Mouse (Mus musculus) forebrain, embryonic 12.5 days (tissue): ENCODE measurements at regions not wholly inside any gene's neighbourhood (a gene's known extent, or its start where the extent isn't known, plus 50 kb on each side); places are given as distances from the start of the nearest gene placed in this dataset.

ENCODE experiments used
- ATAC-seq: fragments of 200-750 bp; cut with Nextera tagmentation; 2 replicates; pipeline ENCODE4 v1.8.0; 2017; ENCODE audit warnings: moderate TSS enrichment; ENCODE audit not compliant: low FRiP score
- H3K27ac ChIP-seq: fragments of 300-500 bp; sonication (generic); 2 replicates; pipeline ENCODE4 v1.5.1; 2016; ENCODE audit warnings: mild to moderate bottlenecking
- H3K27me3 ChIP-seq: fragments of 300-500 bp; sonication (generic); 2 replicates; pipeline ENCODE4 v1.6.1; 2016; ENCODE audit warnings: mild to moderate bottlenecking
- H3K36me3 ChIP-seq: fragments of 300-500 bp; sonication (generic); replicated peaks from 2 replicates; pipeline ENCODE4 v1.6.1; 2016; ENCODE audit warnings: mild to moderate bottlenecking
- H3K4me1 ChIP-seq: fragments of 300-500 bp; sonication (generic); 2 replicates; pipeline ENCODE4 v1.6.1; 2016
- H3K4me2 ChIP-seq: fragments of 300-500 bp; sonication (generic); 2 replicates; pipeline ENCODE4 v1.6.1; 2016; ENCODE audit warnings: mild to moderate bottlenecking, moderate library complexity
- H3K4me3 ChIP-seq: fragments of 300-500 bp; sonication (generic); replicated peaks from 2 replicates; pipeline ENCODE4 v1.5.1; 2016; ENCODE audit warnings: mild to moderate bottlenecking
- H3K9ac ChIP-seq: fragments of 300-500 bp; sonication (generic); 2 replicates; pipeline ENCODE4 v1.6.1; 2016; ENCODE audit warnings: mild to moderate bottlenecking
- H3K9me3 ChIP-seq: fragments of 300-500 bp; sonication (generic); 2 replicates; pipeline ENCODE4 v1.6.1; 2016
- WGBS: fragments of 180-500 bp; shearing (Covaris S2); methylation state at CpG from one replicate; pipeline ENCODE4 v1.1.7; 2016; 5-methylcytosine and 5-hydroxymethylcytosine counted together

DNA sequence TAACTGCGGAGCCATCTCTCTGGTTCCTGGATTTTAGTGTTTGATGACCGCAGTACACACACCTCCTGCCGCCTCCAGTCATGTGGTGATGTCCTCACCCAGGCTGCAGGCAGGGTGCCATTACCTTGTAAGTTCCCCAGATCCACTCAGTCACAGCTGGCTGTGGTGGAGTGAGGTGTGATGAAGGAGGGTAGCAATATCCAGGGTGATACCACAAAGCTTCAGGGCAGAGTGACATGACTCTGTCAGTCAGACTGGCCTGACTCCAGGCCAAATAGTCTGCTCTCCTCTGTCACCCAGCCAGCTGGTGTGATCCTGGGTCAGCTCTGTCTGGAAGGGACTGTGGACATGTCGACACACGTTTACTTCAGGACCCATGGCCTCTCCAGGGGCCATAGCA lies 183.7 kb downstream of the Utp6 start:
- H3K9me3 ChIP-seq: no peaks in the 10 kb centered on the region
- no peak for ATAC-seq
- H3K4me1 ChIP-seq: peaks cover 17% of the 10 kb centered on the region
- H3K4me3 ChIP-seq: no peak overlapping the region
- H3K36me3 ChIP-seq: no peaks in the 10 kb centered on the region
- no peaks in the 10 kb centered on the region for H3K27me3 ChIP-seq
- H3K27ac ChIP-seq: no peak overlapping the region
- no peak overlapping the region for H3K9ac ChIP-seq
- no peak overlapping the region for H3K4me2 ChIP-seq
- 89% methylated on average over 5 of the region's 5 CpGs for WGBS

DNA sequence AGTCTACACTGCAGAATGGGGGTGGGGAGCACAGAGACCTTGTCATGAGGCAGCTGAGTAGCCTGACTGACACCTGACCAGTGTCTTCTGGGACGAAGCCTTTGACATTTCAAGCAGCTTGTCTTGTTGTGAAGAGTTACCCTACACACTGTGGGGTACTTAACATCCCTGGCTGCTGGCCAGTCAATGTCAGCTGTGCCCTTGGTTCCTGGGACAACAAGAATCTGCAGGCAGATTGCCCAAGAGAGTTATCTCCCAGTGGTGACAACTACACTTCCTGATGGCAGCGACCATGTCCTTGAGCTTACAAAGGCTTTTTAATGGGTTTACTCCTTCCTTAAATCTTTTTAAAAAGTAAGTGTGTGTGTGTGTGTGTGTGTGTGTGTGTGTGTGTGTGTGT lies 184.2 kb downstream of the Utp6 start:
- H3K27me3 ChIP-seq: no peaks in the 10 kb centered on the region
- no peak overlapping the region for H3K4me2 ChIP-seq
- ATAC-seq: no peak
- no peak overlapping the region for H3K27ac ChIP-seq
- H3K4me1 ChIP-seq: peaks cover 17% of the 10 kb centered on the region
- no peaks in the 10 kb centered on the region for H3K36me3 ChIP-seq
- H3K9me3 ChIP-seq: no peaks in the 10 kb centered on the region
- 71% methylated on average over 2 of the region's 2 CpGs for WGBS
- H3K9ac ChIP-seq: no peak overlapping the region
- H3K4me3 ChIP-seq: no peak overlapping the region

DNA sequence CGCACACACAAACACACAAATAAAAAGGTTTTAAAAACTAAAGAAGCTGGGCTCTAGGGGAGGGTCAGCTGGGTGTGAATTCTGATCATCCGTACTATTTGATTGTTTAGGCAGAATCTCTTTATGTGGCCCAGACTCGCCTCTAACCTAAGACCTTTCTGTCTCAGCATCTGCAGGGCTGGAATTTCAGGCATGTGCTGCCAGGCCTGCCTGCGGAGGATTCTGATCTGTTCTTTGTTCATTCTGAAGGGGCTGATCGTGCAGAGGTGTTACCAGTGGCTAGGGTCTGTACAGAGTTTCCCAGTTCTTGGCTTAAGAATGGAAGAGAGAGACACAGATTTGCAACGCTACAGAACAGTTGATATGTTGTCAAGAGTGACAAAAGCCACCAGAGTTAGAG lies 185.6 kb downstream of the Rab11fip4 start:
- H3K9ac ChIP-seq: no peak overlapping the region
- no peaks in the 10 kb centered on the region for H3K36me3 ChIP-seq
- peaks cover 17% of the 10 kb centered on the region for H3K4me1 ChIP-seq
- no peak overlapping the region for H3K27ac ChIP-seq
- H3K4me3 ChIP-seq: no peak overlapping the region
- no peak overlapping the region for H3K4me2 ChIP-seq
- H3K27me3 ChIP-seq: no peaks in the 10 kb centered on the region
- 17% methylated on average over 6 of the region's 6 CpGs for WGBS
- no peak for ATAC-seq
- no peaks in the 10 kb centered on the region for H3K9me3 ChIP-seq

DNA sequence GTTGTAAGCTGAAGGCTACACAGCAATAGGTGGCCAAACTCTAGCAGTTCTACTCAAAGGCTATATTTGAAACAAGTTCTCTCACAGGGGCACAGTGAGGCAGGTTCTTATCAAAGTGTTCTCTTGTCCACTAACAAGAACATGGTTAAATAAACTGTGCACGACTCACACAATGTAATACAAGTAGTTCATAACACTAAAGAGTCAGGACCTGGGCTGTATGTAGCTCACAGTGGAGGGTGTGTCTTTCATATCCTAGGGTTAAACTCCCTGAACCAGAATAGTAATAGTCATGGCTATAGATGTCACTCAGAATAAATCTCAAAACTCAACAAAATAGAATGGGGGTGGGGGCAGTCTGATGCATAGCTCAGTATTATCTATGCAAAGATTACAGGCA lies 182.7 kb downstream of the Rab11fip4 start:
- no peak for ATAC-seq
- Histone ChIP-seq H3K27me3 (no peaks in the 10 kb centered on the region), H3K36me3 (no peaks in the 10 kb centered on the region), H3K9ac (no peak overlapping the region), H3K4me1 (0 out of 2 replicates have a peak, but pooled peaks cover 3% of the 10 kb centered on the region), H3K9me3 (no peaks in the 10 kb centered on the region), H3K4me3 (no peak overlapping the region), H3K27ac (no peak overlapping the region), H3K4me2 (no peak overlapping the region)
- WGBS: 80% methylated on average over 1 of the region's 1 CpGs

DNA sequence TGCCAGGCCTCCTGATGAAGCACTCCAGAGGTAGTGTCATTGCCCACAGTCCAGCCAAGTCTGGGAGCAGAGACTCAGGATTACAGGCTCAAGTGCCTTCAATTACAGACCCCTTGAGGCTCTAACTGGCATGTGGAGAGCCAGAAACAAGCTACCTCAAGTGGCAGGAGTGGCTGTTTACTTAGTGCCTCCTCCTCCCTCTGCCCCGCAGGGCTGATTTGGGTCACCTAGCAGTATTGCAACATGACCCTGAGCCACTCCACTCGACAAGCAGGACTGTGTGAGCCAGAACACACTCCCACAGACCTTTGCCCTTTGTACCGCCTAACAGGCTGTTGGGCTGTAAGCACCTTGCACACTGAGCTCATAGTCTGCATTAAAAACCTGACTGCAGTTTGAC lies 180.4 kb downstream of the Rab11fip4 start:
- Histone ChIP-seq H3K36me3 (no peaks in the 10 kb centered on the region), H3K4me3 (no peak overlapping the region), H3K9ac (no peak overlapping the region), H3K27me3 (no peaks in the 10 kb centered on the region), H3K9me3 (no peaks in the 10 kb centered on the region), H3K4me2 (no peak overlapping the region), H3K4me1 (no peaks in the 10 kb centered on the region), H3K27ac (no peak overlapping the region)
- WGBS: 63% methylated on average over 3 of the region's 3 CpGs
- no peak for ATAC-seq

DNA sequence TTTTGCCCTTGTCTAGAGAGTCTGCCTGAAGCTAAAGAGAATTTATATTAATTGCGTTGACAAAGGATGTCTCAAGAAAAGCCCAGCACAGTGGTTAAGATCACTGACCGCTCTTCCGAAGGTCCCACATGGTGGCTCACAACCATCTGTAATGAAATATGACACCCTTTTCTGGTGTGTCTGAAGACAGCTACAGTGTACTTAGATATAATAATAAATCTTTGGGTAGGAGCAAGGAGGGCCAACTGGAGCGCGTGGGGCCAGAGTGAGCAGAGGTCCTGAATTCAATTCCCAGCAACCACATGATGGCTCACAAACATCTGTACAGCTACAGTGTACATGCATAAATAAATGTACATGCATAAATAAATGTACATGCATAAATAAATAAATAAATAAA lies 176.1 kb downstream of the Rab11fip4 start:
- Histone ChIP-seq H3K36me3 (no peaks in the 10 kb centered on the region), H3K27ac (no peak overlapping the region), H3K9me3 (no peaks in the 10 kb centered on the region), H3K27me3 (peaks cover 4% of the 10 kb centered on the region; the same call in 1 of the 2 replicates), H3K4me2 (no peak overlapping the region), H3K4me1 (no peaks in the 10 kb centered on the region), H3K4me3 (no peak overlapping the region), H3K9ac (no peak overlapping the region)
- ATAC-seq: no peak
- WGBS: 94% methylated on average over 5 of the region's 5 CpGs

DNA sequence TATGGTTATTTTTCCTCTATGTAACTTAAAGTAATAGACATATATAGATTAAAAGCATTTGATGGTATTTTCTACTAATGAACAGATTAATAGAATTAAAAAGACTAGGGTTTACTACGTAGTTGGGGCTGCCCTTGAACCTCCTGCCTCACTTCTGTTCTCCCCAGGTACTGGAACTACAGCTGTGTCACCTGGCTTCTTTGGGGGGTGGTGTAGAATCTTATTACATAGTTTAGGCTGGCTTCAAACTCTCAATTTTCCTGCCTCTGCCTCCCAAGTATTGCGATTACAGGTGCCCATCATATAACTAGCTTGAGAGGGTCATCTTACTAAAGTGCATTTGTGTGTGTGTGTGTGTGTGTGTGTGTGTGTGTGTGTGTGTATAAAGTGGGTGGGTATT lies 175.0 kb downstream of the Rab11fip4 start:
- H3K9ac ChIP-seq: no peak overlapping the region
- no peak for ATAC-seq
- no peaks in the 10 kb centered on the region for H3K9me3 ChIP-seq
- no peaks in the 10 kb centered on the region for H3K36me3 ChIP-seq
- no peak overlapping the region for H3K27ac ChIP-seq
- H3K4me2 ChIP-seq: no peak overlapping the region
- WGBS: 95% methylated on average over 2 of the region's 2 CpGs
- no peak overlapping the region for H3K4me3 ChIP-seq
- no peaks in the 10 kb centered on the region for H3K4me1 ChIP-seq
- peaks cover 4% of the 10 kb centered on the region; the same call in 1 of the 2 replicates for H3K27me3 ChIP-seq

DNA sequence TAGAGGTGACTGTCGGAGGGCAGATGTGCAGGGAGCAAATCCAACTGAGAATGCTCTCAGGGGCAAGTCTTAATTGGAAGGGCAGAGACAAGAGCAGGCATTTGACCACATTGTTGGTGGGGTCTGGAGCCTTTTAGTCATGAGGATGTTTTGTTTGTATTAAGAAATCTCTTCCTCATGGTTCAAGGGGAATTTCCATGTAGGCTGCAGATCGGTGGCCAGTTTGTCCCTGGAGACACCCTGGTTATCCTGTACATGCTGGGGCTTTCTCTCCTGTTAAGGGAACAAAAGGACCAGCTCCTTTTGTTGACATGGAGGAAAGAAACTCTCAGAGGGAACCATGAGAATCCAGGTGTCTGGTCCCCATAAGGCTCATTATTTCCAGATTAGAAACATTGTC lies 174.4 kb downstream of the Rab11fip4 start:
- Histone ChIP-seq H3K9me3 (no peaks in the 10 kb centered on the region), H3K4me3 (no peak overlapping the region), H3K27me3 (peaks cover 4% of the 10 kb centered on the region; the same call in 1 of the 2 replicates), H3K4me2 (no peak overlapping the region), H3K36me3 (no peaks in the 10 kb centered on the region), H3K9ac (no peak overlapping the region), H3K4me1 (no peaks in the 10 kb centered on the region), H3K27ac (no peak overlapping the region)
- WGBS: 46% methylated on average over 2 of the region's 2 CpGs
- no peak for ATAC-seq

DNA sequence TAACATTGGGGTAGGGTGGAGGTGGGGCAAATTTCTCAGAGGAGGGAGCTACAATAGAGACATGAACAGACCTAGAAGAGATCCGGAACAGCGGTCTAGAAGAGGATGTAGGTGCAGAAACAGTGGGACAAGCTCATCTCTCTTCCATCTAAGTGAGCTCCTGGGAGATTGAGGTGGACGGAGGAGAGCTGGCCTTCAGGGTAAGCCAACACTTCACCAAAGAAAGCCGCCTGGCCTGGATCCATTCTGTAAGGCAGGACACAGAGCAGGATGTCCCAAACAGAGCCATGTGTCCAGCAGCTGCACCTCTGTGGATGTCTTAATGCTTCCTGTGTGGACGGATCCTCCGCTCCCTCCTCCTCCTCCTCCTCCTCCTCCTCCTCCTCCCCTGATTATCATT lies 173.0 kb downstream of the Rab11fip4 start:
- no peak overlapping the region for H3K4me2 ChIP-seq
- whole genome bisulfite sequencing: 92% methylated on average over 6 of the region's 6 CpGs
- no peaks in the 10 kb centered on the region for H3K4me1 ChIP-seq
- no peak overlapping the region for H3K9ac ChIP-seq
- no peaks in the 10 kb centered on the region for H3K9me3 ChIP-seq
- peaks cover 4% of the 10 kb centered on the region; the same call in 1 of the 2 replicates for H3K27me3 ChIP-seq
- H3K27ac ChIP-seq: no peak overlapping the region
- H3K4me3 ChIP-seq: no peak overlapping the region
- no peak for ATAC-seq
- no peaks in the 10 kb centered on the region for H3K36me3 ChIP-seq

DNA sequence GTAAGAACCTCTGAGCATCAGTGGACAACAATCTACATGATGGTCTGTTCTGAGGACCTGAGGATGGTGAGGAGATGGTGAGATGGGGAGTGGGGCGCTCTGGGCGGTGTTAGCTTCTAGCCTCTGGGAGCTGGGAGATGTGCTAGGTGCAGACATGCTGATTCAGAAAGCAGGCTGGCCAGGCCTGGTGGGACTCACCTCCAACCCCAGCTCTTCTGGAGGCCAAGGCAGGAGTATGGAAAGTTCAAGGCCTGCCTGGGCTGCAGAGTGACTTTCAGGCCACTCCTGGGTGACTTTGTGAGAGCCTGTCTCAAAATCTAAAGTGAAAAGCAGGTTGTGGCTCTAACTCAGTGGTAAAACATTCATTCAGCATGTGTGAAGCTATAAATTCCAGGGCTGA lies 171.6 kb downstream of the Rab11fip4 start:
- Histone ChIP-seq H3K4me2 (no peak overlapping the region), H3K9me3 (no peaks in the 10 kb centered on the region), H3K4me1 (no peaks in the 10 kb centered on the region), H3K27ac (no peak overlapping the region), H3K36me3 (no peaks in the 10 kb centered on the region), H3K27me3 (peaks cover 4% of the 10 kb centered on the region; the same call in 1 of the 2 replicates), H3K4me3 (no peak overlapping the region), H3K9ac (no peak overlapping the region)
- no peak for ATAC-seq
- WGBS: 98% methylated on average over 2 of the region's 2 CpGs

DNA sequence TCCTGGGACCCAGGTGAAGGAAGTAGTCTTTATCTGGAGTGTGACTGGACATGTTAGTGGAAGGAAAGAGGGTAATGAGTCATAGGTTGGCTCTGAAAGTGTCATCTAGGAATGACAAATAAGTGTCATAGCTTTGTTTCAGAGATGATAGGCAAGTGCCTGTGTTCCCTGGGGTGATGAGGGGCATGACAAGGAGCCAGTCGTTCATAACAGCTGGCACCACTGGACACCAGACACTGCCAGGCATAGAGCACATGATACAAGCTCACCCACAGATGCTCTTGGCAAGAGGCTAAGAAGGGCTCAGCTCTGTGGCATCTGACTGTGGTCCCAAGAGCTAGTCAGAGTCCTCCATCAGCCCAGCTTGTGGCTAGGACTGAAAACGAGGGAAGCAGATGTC lies 171.0 kb downstream of the Rab11fip4 start:
- no peaks in the 10 kb centered on the region for H3K4me1 ChIP-seq
- H3K4me2 ChIP-seq: no peak overlapping the region
- 81% methylated on average over 2 of the region's 2 CpGs for WGBS
- H3K9ac ChIP-seq: no peak overlapping the region
- no peak for ATAC-seq
- peaks cover 4% of the 10 kb centered on the region; the same call in 1 of the 2 replicates for H3K27me3 ChIP-seq
- no peaks in the 10 kb centered on the region for H3K9me3 ChIP-seq
- H3K4me3 ChIP-seq: no peak overlapping the region
- H3K36me3 ChIP-seq: no peaks in the 10 kb centered on the region
- H3K27ac ChIP-seq: no peak overlapping the region

DNA sequence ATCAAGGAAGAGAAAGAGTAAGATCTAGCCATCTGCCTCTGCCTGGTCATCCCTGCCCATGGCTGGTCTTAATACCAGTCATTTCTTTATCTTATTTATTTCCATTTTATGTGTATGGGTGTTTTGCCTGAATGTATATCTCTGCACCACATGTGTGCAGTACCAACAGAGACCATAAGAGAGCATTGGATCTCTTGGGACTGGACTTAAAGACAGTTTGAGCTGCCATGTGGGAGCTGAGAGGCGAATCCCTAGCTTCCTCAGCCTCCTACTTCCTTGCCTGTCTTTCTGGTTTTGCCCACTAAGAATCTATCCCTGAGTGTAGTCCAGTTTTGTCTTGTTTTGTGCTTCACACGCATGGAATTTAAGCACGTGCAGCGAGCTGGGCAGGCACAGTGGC lies 169.5 kb downstream of the Rab11fip4 start:
- Histone ChIP-seq H3K9ac (no peak overlapping the region), H3K27ac (no peak overlapping the region), H3K36me3 (no peaks in the 10 kb centered on the region), H3K4me1 (no peaks in the 10 kb centered on the region), H3K4me3 (no peak overlapping the region), H3K27me3 (peaks cover 4% of the 10 kb centered on the region; the same call in 1 of the 2 replicates), H3K9me3 (no peaks in the 10 kb centered on the region), H3K4me2 (no peak overlapping the region)
- 78% methylated on average over 4 of the region's 4 CpGs for WGBS
- no peak for ATAC-seq

DNA sequence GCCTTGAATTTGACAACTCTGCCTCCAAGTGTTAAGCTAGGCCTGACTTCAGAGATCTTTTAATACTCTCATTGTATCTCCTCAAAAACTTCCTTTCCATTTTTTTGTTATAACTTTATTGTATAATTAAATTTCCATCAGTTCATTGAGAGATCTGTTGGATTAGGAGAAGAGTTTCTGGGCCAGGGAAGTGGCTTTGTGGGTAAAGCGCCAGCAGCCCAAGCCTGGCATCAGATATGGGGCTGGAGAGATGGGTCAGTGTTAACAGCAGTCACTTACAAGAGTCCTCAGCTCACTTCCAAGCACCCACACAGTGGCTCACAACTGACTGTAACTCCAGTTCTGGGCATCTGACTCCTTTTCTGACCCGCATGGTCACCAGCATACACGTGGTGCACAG lies 167.3 kb downstream of the Rab11fip4 start:
- WGBS: 96% methylated on average over 3 of the region's 3 CpGs
- Histone ChIP-seq H3K9ac (no peak overlapping the region; the same call in 1 of the 2 replicates), H3K4me1 (no peaks in the 10 kb centered on the region), H3K27ac (no peak overlapping the region), H3K4me3 (no peak overlapping the region), H3K36me3 (no peaks in the 10 kb centered on the region), H3K9me3 (no peaks in the 10 kb centered on the region), H3K4me2 (no peak overlapping the region), H3K27me3 (0 out of 2 replicates have a peak, but pooled peaks cover under 1% of the 10 kb centered on the region)
- ATAC-seq: no peak
